Mouse (Mus musculus): ENCODE data around the gene 4930470P17Rik.

- TF ChIP-seq POLR2A (IDR thresholded peaks at IDR 0.05; ENCODE audit: borderline replicate concordance, extremely low read depth, low read depth, low read length) (no peak), CTCF (IDR thresholded peaks at IDR 0.05; ENCODE audit: insufficient read depth, low read length) (no peak)
Measured at GRCm38 (mm10) chr2:170618862-170619492, 17.2 kb upstream of the 4930470P17Rik start.
